Mouse (Mus musculus) testis, adult 2 months (tissue): ENCODE measurements around the gene Cela1.

Experiments used
- CTCF ChIP-seq: fragments of 200-500 bp; IDR thresholded peaks from 2 replicates; pipeline ENCODE4 v1.5.1; 2012; ENCODE audit warnings: low read depth, mild to moderate bottlenecking, inconsistent platforms, low read length, moderate library complexity; ENCODE audit not compliant: control insufficient read depth, insufficient read depth, insufficient replicate concordance
- POLR2A ChIP-seq: fragments of 200-500 bp; IDR thresholded peaks from 2 replicates; pipeline ENCODE4 v1.6.1; 2012; ENCODE audit warnings: low read depth, mild to moderate bottlenecking, inconsistent platforms, low read length, moderate library complexity; ENCODE audit not compliant: control insufficient read depth

DNA sequence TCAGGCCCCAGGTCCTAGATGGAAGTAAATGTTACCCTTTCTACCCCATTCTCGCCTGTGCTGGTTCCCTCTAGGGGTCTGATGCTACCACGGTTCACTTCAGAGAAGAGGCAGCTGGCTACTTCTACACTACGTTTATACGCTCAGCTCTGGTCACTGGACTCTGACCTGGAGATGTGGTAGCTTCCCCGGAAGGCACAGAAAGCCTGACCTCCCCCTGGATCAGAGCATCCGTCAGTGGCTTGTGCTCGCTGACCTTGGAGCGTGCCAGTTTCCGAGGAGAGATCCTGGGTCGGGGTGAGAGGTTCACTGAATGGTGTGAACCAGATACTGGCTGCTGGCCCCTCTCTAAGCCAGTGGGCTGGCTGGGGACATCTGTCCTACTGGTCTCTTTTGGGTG is 10.4 kb upstream of the Cela1 start:
- TF ChIP-seq POLR2A, result no peak
- TF ChIP-seq CTCF, result no peak
